Mouse (Mus musculus) kidney, adult 2 months (tissue): ENCODE measurements at regions not wholly inside any gene's neighbourhood (a gene's known extent, or its start where the extent isn't known, plus 50 kb on each side); places are given as distances from the start of the nearest gene placed in this dataset.

Source experiments
- DNase-seq: peaks from one replicate; pipeline ENCODE4 v3.0.0; 2021
- H3K27ac ChIP-seq: fragments of 200-500 bp; 2 replicates; pipeline ENCODE4 v1.5.1; 2012; ENCODE audit warnings: low read depth, low read length, control low read depth, inconsistent platforms; ENCODE audit not compliant: insufficient read depth
- H3K27me3 ChIP-seq: fragments of 200-500 bp; replicated peaks from 2 replicates; pipeline ENCODE4 v1.6.1; 2012; ENCODE audit warnings: mild to moderate bottlenecking, moderate library complexity, low read length, inconsistent platforms; ENCODE audit not compliant: control insufficient read depth, insufficient read depth
- H3K36me3 ChIP-seq: fragments of 200-500 bp; 2 replicates; pipeline ENCODE4 v1.6.1; 2012; ENCODE audit warnings: mild to moderate bottlenecking, moderate library complexity, low read length, inconsistent platforms; ENCODE audit not compliant: control insufficient read depth, insufficient read depth
- H3K4me1 ChIP-seq: fragments of 200-500 bp; 2 replicates; pipeline ENCODE4 v1.6.1; 2011; ENCODE audit warnings: low read length; ENCODE audit not compliant: control insufficient read depth, insufficient read depth
- H3K4me3 ChIP-seq: fragments of 200-500 bp; 2 replicates; pipeline ENCODE4 v1.5.1; 2011; ENCODE audit warnings: mild to moderate bottlenecking, low read depth, low read length, control low read depth; ENCODE audit not compliant: insufficient read depth
- CTCF ChIP-seq: fragments of 200-500 bp; conservative IDR thresholded peaks from 2 replicates; pipeline ENCODE4 v1.5.1; 2011; ENCODE audit warnings: low read depth, mild to moderate bottlenecking, control low read depth, low read length, moderate library complexity, mixed read lengths; ENCODE audit not compliant: insufficient read depth, insufficient read length
- POLR2A ChIP-seq: fragments of 200-500 bp; IDR thresholded peaks from one replicate; pipeline ENCODE4 v1.6.1; 2011; ENCODE audit warnings: low read depth, low read length, control low read depth
- WGBS: fragments of 180-500 bp; shearing (Covaris S2); methylation state at CpG from one replicate; pipeline ENCODE4 v1.1.7; 2018; 5-methylcytosine and 5-hydroxymethylcytosine counted together

DNA sequence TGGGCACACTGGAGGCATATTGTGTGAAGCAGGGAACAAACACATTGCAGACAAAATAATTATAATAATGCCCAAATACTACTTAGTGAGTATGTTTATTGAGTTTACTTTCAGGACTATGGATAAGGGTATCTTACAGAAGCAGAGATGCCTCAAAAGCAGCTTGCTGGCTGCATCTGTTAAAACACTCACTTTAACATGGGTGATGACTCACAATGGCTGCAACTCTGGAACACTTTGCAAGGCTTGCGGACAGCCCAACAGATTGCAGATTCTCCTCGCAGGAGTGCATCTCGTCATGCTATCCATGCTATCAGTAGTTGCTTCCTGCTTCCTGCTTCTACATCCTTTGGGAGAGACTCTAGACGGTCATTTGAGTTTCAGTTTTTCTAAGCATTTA is 373.2 kb upstream of the Arpp21 start:
- WGBS, result 76% methylated on average over 4 of the region's 4 CpGs
- no peaks in the 10 kb centered on the region for H3K27me3 ChIP-seq
- H3K4me1 ChIP-seq, result no peaks in the 10 kb centered on the region
- no peak overlapping the region for H3K4me3 ChIP-seq
- H3K27ac ChIP-seq, result no peak overlapping the region
- no peaks in the 10 kb centered on the region for H3K36me3 ChIP-seq
- TF ChIP-seq POLR2A (no peak), CTCF (no peak)
- no peak for DNase-seq

DNA sequence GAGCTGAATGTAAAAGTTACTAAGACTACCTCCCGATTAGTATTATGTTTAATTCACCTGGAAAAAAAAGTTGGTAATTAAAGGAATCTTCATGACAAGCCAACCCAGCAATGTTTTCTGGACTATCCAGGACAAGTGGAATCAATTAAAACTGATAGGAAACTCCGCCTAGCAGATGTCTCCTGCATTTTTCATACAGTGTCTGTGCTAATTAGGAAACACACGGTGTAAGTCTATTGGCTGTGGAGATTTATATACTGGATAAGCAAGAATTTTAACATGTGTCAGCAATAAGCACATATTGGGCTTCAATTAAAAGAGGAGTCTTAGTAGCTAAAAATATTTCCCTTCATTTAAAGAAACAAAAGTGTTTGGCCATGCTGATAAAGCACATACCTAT is 371.5 kb upstream of the Arpp21 start:
- H3K4me1 ChIP-seq, result no peaks in the 10 kb centered on the region
- no peak for DNase-seq
- 79% methylated on average over 3 of the region's 3 CpGs for WGBS
- no peak overlapping the region for H3K27ac ChIP-seq
- no peaks in the 10 kb centered on the region for H3K36me3 ChIP-seq
- no peak for TF ChIP-seq CTCF
- TF ChIP-seq POLR2A, result no peak
- no peaks in the 10 kb centered on the region for H3K27me3 ChIP-seq
- H3K4me3 ChIP-seq, result no peak overlapping the region

DNA sequence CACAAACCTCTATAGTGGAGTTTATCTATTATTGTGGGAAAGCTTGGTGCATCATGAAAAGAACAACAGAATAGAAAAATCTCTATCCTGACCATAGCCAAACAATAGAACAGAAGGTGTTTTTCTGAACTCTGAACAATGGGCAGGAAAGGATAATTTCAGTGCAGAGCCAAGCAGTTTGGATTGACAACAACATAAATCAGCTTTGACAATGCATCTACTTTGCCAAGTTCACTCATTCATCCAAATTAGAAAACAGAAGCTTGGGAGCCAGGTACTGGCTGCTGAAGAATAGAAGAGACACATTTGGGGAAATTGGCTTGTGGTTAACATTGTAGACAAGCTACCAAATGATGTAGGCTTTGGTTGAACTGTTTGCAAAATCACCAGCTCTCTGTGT is 360.0 kb upstream of the Arpp21 start:
- H3K36me3 ChIP-seq, result no peaks in the 10 kb centered on the region
- H3K27me3 ChIP-seq, result no peaks in the 10 kb centered on the region
- H3K4me1 ChIP-seq, result no peaks in the 10 kb centered on the region
- DNase-seq, result no peak
- TF ChIP-seq CTCF, result no peak
- no peak for TF ChIP-seq POLR2A
- H3K4me3 ChIP-seq, result no peak overlapping the region
- H3K27ac ChIP-seq, result no peak overlapping the region

DNA sequence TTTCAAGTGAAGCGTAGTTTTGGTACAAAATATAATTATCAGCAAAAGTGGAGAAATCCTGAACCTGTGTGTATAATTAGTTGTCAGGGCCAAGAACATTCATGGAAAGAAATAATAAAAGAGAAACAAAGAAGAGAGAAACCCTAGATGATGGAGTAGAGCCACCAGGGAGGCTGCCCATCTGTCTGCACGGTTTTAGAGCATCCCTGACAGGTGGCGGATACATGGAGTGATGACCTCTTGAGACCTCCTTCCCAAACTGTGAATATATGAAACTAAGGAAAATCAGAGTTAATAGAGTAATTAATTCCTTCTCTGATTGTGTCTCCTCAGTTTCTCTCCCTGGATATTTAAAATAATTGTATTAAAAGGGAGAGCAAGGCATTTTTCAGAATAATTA is 354.5 kb upstream of the Arpp21 start:
- Histone ChIP-seq H3K36me3 (no peaks in the 10 kb centered on the region), H3K4me3 (no peak overlapping the region), H3K4me1 (no peaks in the 10 kb centered on the region), H3K27me3 (no peaks in the 10 kb centered on the region), H3K27ac (no peak overlapping the region)
- 64% methylated on average over 3 of the region's 3 CpGs for WGBS
- no peak for TF ChIP-seq CTCF
- TF ChIP-seq POLR2A, result no peak
- no peak for DNase-seq

DNA sequence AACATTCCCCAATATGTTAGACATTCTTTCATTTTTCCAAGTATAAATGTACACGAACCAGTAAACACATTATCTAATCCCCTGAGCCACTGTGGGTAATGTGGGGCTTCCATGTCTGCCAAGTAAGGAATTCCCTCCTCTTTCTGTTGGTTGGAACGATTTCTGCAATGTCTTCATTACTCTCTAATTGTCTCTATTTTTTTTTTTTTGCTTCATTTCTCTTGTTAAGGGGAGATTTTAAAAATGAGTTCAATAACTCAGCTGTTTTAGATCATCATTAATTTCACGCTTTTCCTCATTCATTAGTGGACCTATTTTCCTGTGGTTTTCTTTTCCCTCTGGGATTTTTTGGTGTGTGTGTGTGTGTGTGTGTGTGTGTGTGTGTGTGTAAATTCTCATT is 337.6 kb upstream of the Arpp21 start:
- DNase-seq, result no peak
- no peaks in the 10 kb centered on the region for H3K27me3 ChIP-seq
- no peaks in the 10 kb centered on the region for H3K36me3 ChIP-seq
- TF ChIP-seq POLR2A (no peak), CTCF (no peak)
- WGBS, result 72% methylated on average over 3 of the region's 3 CpGs
- H3K4me3 ChIP-seq, result no peak overlapping the region
- H3K27ac ChIP-seq, result no peak overlapping the region
- H3K4me1 ChIP-seq, result no peaks in the 10 kb centered on the region

DNA sequence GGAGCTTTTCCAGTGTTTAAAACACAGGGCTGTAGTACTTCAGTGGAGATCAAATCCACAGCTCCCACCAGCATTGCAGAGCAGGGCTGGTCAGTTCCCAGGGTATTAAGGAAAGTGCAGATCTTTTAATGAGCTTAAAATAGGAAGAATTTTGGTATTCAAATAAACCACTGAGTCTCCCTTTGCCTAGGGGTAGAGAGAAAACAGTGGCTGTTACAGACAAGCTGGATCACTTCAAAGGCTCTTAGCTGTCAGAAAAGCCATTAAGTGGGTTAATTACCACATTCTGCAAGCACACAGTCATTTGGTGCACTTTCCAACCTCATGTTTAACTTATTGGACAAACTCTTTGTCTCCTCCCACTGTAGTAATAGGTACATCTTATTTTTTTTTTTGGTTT is 325.6 kb upstream of the Arpp21 start:
- no peak for TF ChIP-seq CTCF
- no peak for TF ChIP-seq POLR2A
- no peaks in the 10 kb centered on the region for H3K27me3 ChIP-seq
- no peak overlapping the region for H3K4me3 ChIP-seq
- DNase-seq, result no peak
- H3K27ac ChIP-seq, result no peak overlapping the region
- H3K36me3 ChIP-seq, result no peaks in the 10 kb centered on the region
- no peaks in the 10 kb centered on the region for H3K4me1 ChIP-seq

DNA sequence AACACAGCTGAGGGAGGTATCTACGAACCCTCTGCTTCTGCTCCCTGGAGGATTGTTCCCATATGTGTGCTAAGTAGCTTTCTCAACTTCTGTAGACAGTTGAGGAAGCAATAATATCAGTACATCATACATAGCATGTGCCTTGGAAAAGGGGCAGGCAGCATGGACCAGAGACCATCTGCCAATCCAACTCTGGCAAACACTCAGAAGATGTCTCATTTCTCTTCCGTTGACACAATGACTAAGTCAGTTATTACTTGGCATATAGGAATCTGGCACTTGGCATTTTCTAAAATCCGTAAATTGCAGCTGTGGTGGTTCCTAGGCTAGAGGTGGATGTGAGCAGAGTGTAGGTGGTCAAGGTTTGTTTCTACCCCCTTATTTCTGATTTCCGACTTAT is 324.5 kb upstream of the Arpp21 start:
- H3K4me1 ChIP-seq, result no peaks in the 10 kb centered on the region
- H3K4me3 ChIP-seq, result no peak overlapping the region
- H3K27me3 ChIP-seq, result no peaks in the 10 kb centered on the region
- TF ChIP-seq CTCF (no peak), POLR2A (no peak)
- DNase-seq, result no peak
- no peak overlapping the region for H3K27ac ChIP-seq
- H3K36me3 ChIP-seq, result no peaks in the 10 kb centered on the region
- 76% methylated on average over 4 of the region's 4 CpGs for WGBS

DNA sequence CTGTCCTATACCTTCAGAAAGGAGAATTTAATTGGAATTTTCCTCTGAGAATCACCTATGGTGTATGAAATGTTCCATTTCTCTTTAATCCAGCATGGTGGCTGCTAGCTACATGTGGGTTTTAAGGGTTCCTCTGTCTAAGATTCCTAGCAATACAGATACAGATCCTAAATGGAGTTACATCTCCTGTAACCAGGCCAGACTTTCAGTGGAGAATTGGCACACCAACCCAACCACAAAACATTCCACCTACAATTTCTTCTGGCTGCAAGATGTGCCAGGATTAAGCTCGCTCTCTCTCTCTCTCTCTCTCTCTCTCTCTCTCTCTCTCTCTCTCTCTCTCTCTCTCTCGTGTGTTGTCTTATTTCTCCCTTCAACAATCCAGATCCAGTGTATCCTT is 302.2 kb upstream of the Arpp21 start:
- no peak for DNase-seq
- no peak overlapping the region for H3K27ac ChIP-seq
- H3K27me3 ChIP-seq, result no peaks in the 10 kb centered on the region
- no peaks in the 10 kb centered on the region for H3K4me1 ChIP-seq
- no peak overlapping the region for H3K4me3 ChIP-seq
- TF ChIP-seq POLR2A (no peak), CTCF (no peak)
- WGBS, result 89% methylated on average over 2 of the region's 2 CpGs
- no peaks in the 10 kb centered on the region for H3K36me3 ChIP-seq
